Mouse (Mus musculus) left cerebral cortex, adult 2 months (tissue): ENCODE data around the gene Sptbn4. TPM values are rescaled to one million over a fixed set of nuclear protein-coding genes. Genes with fewer than 3 reads are reported as not detected.

Experiments
- DNase-seq, 2 experiments: peaks; one replicate each; pipeline ENCODE4 v3.0.0; 2021 to 2022; ENCODE audit warnings: low spot score in 2 of 2, mixed read lengths in 1 of 2; ENCODE audit errors: extremely low spot score in 1 of 2
- H3K27ac ChIP-seq: fragments of 200-600 bp; 2 replicates; pipeline ENCODE4 v1.8.1; 2022
- H3K4me3 ChIP-seq: fragments of 200-600 bp; 2 replicates; pipeline ENCODE4 v1.8.1; 2022
- CTCF ChIP-seq: fragments of 200-600 bp; IDR thresholded peaks from 2 replicates; pipeline ENCODE4 v1.8.1; 2022; ENCODE audit warnings: antibody characterized with exemption, mild to moderate bottlenecking, moderate library complexity
- intact Hi-C: fragments of 180-260 bp; cut with DNase I; formaldehyde crosslinking; loops from one replicate; pipeline ENCODE4 v1.15.1; 2025
- total RNA-seq, 2 experiments: library from RNA; stranded (reverse); gene quantifications; 2 replicates each; pipeline ENCODE4 v1.2.3; 2021

Sptbn4 gene
- total RNA-seq, 2 experiments from 2014 or later, result 153 to 162 TPM

GRCm38 (mm10) chr7:27473835-27474489 is 26.5 kb upstream of the Sptbn4 start:
- intact Hi-C loops, result loop anchor here (1.0 kb wide), 2 partner anchors 16 to 27 kb away; partner anchors contain the start of genes Blvrb and Sptbn4
- Histone ChIP-seq H3K4me3 (peak overlapping the region; percentile 60), H3K27ac (peak overlapping the region; percentile 78)
- no peak for DNase-seq
- TF ChIP-seq CTCF, result no peak

- peak within 1 kb of the TSS; percentile 78 for H3K27ac ChIP-seq
- intact Hi-C loops, result loop anchor here (1.0 kb wide), 2 partner anchors 17 to 26 kb away; partner anchors contain the start of genes Blvrb and Sptbn4
Observed at GRCm38 (mm10) chr7:27473156-27473834, 25.8 kb upstream of the Sptbn4 start, which contains the start of gene Sertad3. Gene Sertad3 (plus strand): TSS chr7:27473768.

GRCm38 (mm10) chr7:27472596-27472995 is 25.1 kb upstream of the Sptbn4 start:
- intact Hi-C loops, result no loop called here
- DNase-seq, result no peak
- H3K4me3 ChIP-seq, result peak overlapping the region; percentile 60
- no peak for TF ChIP-seq CTCF
- peak overlapping the region; percentile 78; the same call in 1 of the 2 replicates for H3K27ac ChIP-seq

More at GRCm38 (mm10) chr7:27473156-27473834, 25.8 kb upstream of the Sptbn4 start, which contains the start of gene Sertad3:
- peak; percentile 96 to 98 for DNase-seq
- peak within 1 kb of the TSS; percentile 60 for H3K4me3 ChIP-seq
- TF ChIP-seq CTCF, result no peak

- no peak for DNase-seq
- no peak for TF ChIP-seq CTCF
- Histone ChIP-seq H3K4me3 (no peak overlapping the region), H3K27ac (no peak overlapping the region)
- intact Hi-C loops, result no loop called here
Observed at GRCm38 (mm10) chr7:27471390-27472120, 24.1 kb upstream of the Sptbn4 start.

- intact Hi-C loops, result no loop called here
- no peak overlapping the region for H3K4me3 ChIP-seq
- H3K27ac ChIP-seq, result no peak overlapping the region
- no peak for TF ChIP-seq CTCF
- no peak for DNase-seq
Observed at GRCm38 (mm10) chr7:27467648-27468047, 20.2 kb upstream of the Sptbn4 start.

GRCm38 (mm10) chr7:27460477-27460876 is 13.0 kb upstream of the Sptbn4 start:
- Histone ChIP-seq H3K27ac (no peak overlapping the region), H3K4me3 (no peak overlapping the region)
- no peak for TF ChIP-seq CTCF
- intact Hi-C loops, result no loop called here
- no peak for DNase-seq

GRCm38 (mm10) chr7:27459640-27460039 is 12.2 kb upstream of the Sptbn4 start:
- Histone ChIP-seq H3K27ac (no peak overlapping the region), H3K4me3 (no peak overlapping the region)
- no peak for TF ChIP-seq CTCF
- intact Hi-C loops, result no loop called here
- DNase-seq, result no peak

- no peak for DNase-seq
- Histone ChIP-seq H3K4me3 (no peak overlapping the region), H3K27ac (no peak overlapping the region)
- intact Hi-C loops, result no loop called here
- TF ChIP-seq CTCF, result no peak
Observed at GRCm38 (mm10) chr7:27458614-27459013, 11.1 kb upstream of the Sptbn4 start.

GRCm38 (mm10) chr7:27455273-27455672 is 7.8 kb upstream of the Sptbn4 start:
- no peak overlapping the region for H3K4me3 ChIP-seq
- no peak for TF ChIP-seq CTCF
- intact Hi-C loops, result no loop called here

GRCm38 (mm10) chr7:27454461-27455121 is 7.1 kb upstream of the Sptbn4 start:
- H3K4me3 ChIP-seq, result no peak overlapping the region
- no peak for TF ChIP-seq CTCF
- intact Hi-C loops, result no loop called here
- H3K27ac ChIP-seq, result no peak overlapping the region
- no peak for DNase-seq

More at GRCm38 (mm10) chr7:27455273-27455672, 7.8 kb upstream of the Sptbn4 start:
- H3K27ac ChIP-seq, result no peak overlapping the region
- DNase-seq, result no peak

GRCm38 (mm10) chr7:27452206-27452770 is 4.8 kb upstream of the Sptbn4 start:
- DNase-seq, result no peak
- TF ChIP-seq CTCF, result no peak
- H3K4me3 ChIP-seq, result no peak overlapping the region
- intact Hi-C loops, result no loop called here
- no peak overlapping the region for H3K27ac ChIP-seq
